Mouse (Mus musculus) stomach, postnatal 0 days (tissue): ENCODE measurements at regions not wholly inside any gene's neighbourhood (a gene's known extent, or its start where the extent isn't known, plus 50 kb on each side); places are given as distances from the start of the nearest gene placed in this dataset.

ENCODE experiments used
- CTCF ChIP-seq: IDR thresholded peaks from 2 replicates; pipeline ENCODE4 v1.5.1; 2016; ENCODE audit warnings: antibody characterized with exemption, low read depth, mild to moderate bottlenecking, moderate library complexity
- EP300 ChIP-seq: optimal IDR thresholded peaks from 2 replicates; pipeline ENCODE3; 2016; ENCODE audit warnings: antibody characterized with exemption

DNA sequence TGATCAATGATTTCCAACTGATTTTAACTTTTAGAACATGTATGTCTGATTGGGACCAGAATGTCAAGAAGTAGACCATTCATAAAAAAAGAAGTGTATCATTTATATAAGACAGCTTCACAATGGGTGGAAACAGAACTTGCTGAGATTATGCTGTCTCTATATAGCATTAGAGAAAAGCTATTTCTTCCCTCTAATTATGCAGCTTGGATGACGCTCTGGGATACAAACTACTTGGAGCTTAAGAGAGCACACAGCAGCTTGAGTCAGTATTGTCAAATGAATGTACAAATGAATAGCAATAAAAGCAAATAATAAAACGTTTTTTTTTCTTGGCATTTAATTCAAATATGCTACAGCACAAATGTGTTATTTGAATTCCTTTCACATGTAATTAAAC lies 428.7 kb downstream of the Hace1 start:
- TF ChIP-seq CTCF (no peak), EP300 (no peak)
